Mouse (Mus musculus) activated CD4-positive, CD25-positive, alpha-beta regulatory T cell (primary cell): Measurements from ENCODE around the gene Rassf1. TPM values are rescaled to one million over a fixed set of nuclear protein-coding genes. Genes with fewer than 3 reads are reported as not detected.

Experiments used
- polyA plus RNA-seq, 2 experiments: library from polyadenylated mRNA; unstranded; fragments of 100-300 nt; shearing (Covaris generic); gene quantifications; one replicate each; pipeline ENCODE4 v1.2.1; 2017

Rassf1 gene
- 10 to 100 TPM; 70.8 to 86.0 TPM for polyA plus RNA-seq

GRCm38 (mm10) chr9:107551117-107551889 lies at the start of gene Rassf1:
Gene Rassf1 (plus strand): TSS chr9:107551555.

GRCm38 (mm10) chr9:107533791-107534407 lies 17.5 kb upstream of the Rassf1 start, which contains the start of gene Tmem115:
Gene Tmem115 (plus strand): TSS chr9:107533945.

GRCm38 (mm10) chr9:107541474-107542351 lies 9.6 kb upstream of the Rassf1 start, which contains the start of the genes Cyb561d2 and Nprl2:
Gene Cyb561d2 (minus strand): TSS chr9:107542193.
Gene Nprl2 (plus strand): TSS chr9:107542226.

GRCm38 (mm10) chr9:107547026-107547425 lies 4.3 kb upstream of the Rassf1 start, which contains the start of gene Zmynd10:
Gene Zmynd10 (plus strand): TSS chr9:107547298.

GRCm38 (mm10) chr9:107563029-107563581 lies 11.8 kb downstream of the Rassf1 start, which contains the start of gene Tusc2:
Gene Tusc2 (plus strand): TSS chr9:107563255.

GRCm38 (mm10) chr9:107567702-107568319 lies 16.5 kb downstream of the Rassf1 start, which contains the start of gene Hyal2:
Gene Hyal2 (plus strand): TSS chr9:107567945.

GRCm38 (mm10) chr9:107576357-107577107 lies 25.2 kb downstream of the Rassf1 start, which contains the start of gene Hyal1:
Gene Hyal1 (plus strand): TSS chr9:107576927.

GRCm38 (mm10) chr9:107578587-107578986 lies 27.2 kb downstream of the Rassf1 start, which contains the start of gene Naa80:
Gene Naa80 (plus strand): TSS chr9:107578887.

GRCm38 (mm10) chr9:107580501-107581317 lies 29.4 kb downstream of the Rassf1 start, which contains the start of gene Hyal3:
Gene Hyal3 (plus strand): TSS chr9:107580818.

GRCm38 (mm10) chr9:107586974-107587832 lies 35.8 kb downstream of the Rassf1 start, which contains the start of gene Ifrd2:
Gene Ifrd2 (plus strand): TSS chr9:107587642.

GRCm38 (mm10) chr9:107608741-107609432 lies 57.5 kb downstream of the Rassf1 start, which contains the start of gene Sema3b:
Gene Sema3b (minus strand): TSS chr9:107609229.

Other genes starting within 250 kb of the Rassf1 start
- 10 to 100 TPM; 27.5 to 29.5 TPM for gene Hemk1, start 213.2 kb upstream of the Rassf1 start, polyA plus RNA-seq
- 1 to 10 TPM; 4.2 to 7.3 TPM for gene 6430571L13Rik, start 211.0 kb upstream of the Rassf1 start, polyA plus RNA-seq
- gene Cacna2d2, start 151.9 kb upstream of the Rassf1 start, polyA plus RNA-seq, result under 1 TPM; 0.44 to 0.79 TPM
- gene Tmem115, start 17.6 kb upstream of the Rassf1 start, polyA plus RNA-seq, result 10 to 100 TPM; 35.0 to 47.6 TPM
- 10 to 100 TPM; 63.1 to 79.1 TPM for gene Cyb561d2, start 9.4 kb upstream of the Rassf1 start, polyA plus RNA-seq
- gene Nprl2, start 9.3 kb upstream of the Rassf1 start, polyA plus RNA-seq, result 10 to 100 TPM; 53.9 to 58.7 TPM
- gene Zmynd10, start 4.3 kb upstream of the Rassf1 start, polyA plus RNA-seq, result 1 to 10 TPM in 1 of 2 experiments, under 1 TPM in 1; 0.59 to 4.4 TPM
- 10 to 100 TPM; 37.4 to 44.3 TPM for gene Tusc2, start 11.7 kb downstream of the Rassf1 start, polyA plus RNA-seq
- 10 to 100 TPM in 1 of 2 experiments, 1 to 10 TPM in 1; 7.5 to 15.3 TPM for gene Hyal2, start 16.4 kb downstream of the Rassf1 start, polyA plus RNA-seq
- gene Hyal1, start 25.4 kb downstream of the Rassf1 start, polyA plus RNA-seq, result 1 to 10 TPM; 3.1 to 4.6 TPM
- gene Naa80, start 27.3 kb downstream of the Rassf1 start, polyA plus RNA-seq, result 10 to 100 TPM; 16.1 to 17.3 TPM
- under 1 TPM; 0.50 to 0.63 TPM for gene Hyal3, start 29.3 kb downstream of the Rassf1 start, polyA plus RNA-seq
- gene Ifrd2, start 36.1 kb downstream of the Rassf1 start, polyA plus RNA-seq, result 10 to 100 TPM; 13.5 to 21.8 TPM
- not detected for gene Sema3b, start 57.7 kb downstream of the Rassf1 start, polyA plus RNA-seq
- 100 to 1,000 TPM; 909 to 958 TPM for gene Gnai2, start 83.8 kb downstream of the Rassf1 start, polyA plus RNA-seq
- gene Slc38a3, start 118.0 kb downstream of the Rassf1 start, polyA plus RNA-seq, result under 1 TPM in 1 of 2 experiments, not detected in 1; 0.07 TPM
- gene Gnat1, start 128.2 kb downstream of the Rassf1 start, polyA plus RNA-seq, result not detected
- under 1 TPM in 1 of 2 experiments, not detected in 1; 0.06 TPM for gene Sema3f, start 158.9 kb downstream of the Rassf1 start, polyA plus RNA-seq
- gene Rbm5, start 219.4 kb downstream of the Rassf1 start, polyA plus RNA-seq, result 100 to 1,000 TPM; 250 to 272 TPM